Mouse (Mus musculus) MEL (cell line): ENCODE data around the gene Mavs. TPM values are rescaled to one million over a fixed set of nuclear protein-coding genes. Genes with fewer than 3 reads are reported as not detected.

ENCODE experiments used
- DNase-seq: peaks from one replicate; pipeline ENCODE4 v3.0.0; 2011; ENCODE audit warnings: low read depth, low spot score
- H3K27ac ChIP-seq: 2 replicates; pipeline ENCODE4 v1.5.1; 2012; ENCODE audit warnings: low read depth, mild to moderate bottlenecking, control low read depth, low read length, moderate library complexity; ENCODE audit not compliant: control insufficient read depth
- H3K27me3 ChIP-seq, 2 experiments: fragments of 150-350 bp in 1 of 2; sonication (generic) in 1 of 2; 2 replicates each; pipeline ENCODE4 v1.6.1; 2012; ENCODE audit warnings: low read length in 2 of 2, mild to moderate bottlenecking in 2 of 2, improper control_type of control experiment in 1 of 2, moderate library complexity in 1 of 2; ENCODE audit not compliant: insufficient read depth in 2 of 2, control insufficient read depth in 1 of 2
- H3K36me3 ChIP-seq, 2 experiments: 2 replicates each; pipeline ENCODE4 v1.6.1; 2012 to 2014; ENCODE audit warnings: low read length in 2 of 2, improper control_type of control experiment in 1 of 2, inconsistent platforms in 1 of 2, mild to moderate bottlenecking in 1 of 2; ENCODE audit not compliant: insufficient read depth in 2 of 2, control insufficient read depth in 1 of 2
- H3K4me1 ChIP-seq, 2 experiments: fragments of 150-350 bp in 1 of 2; sonication (generic) in 1 of 2; 2 replicates each; pipeline ENCODE4 v1.6.1; 2012; ENCODE audit warnings: low read length in 2 of 2, improper control_type of control experiment in 1 of 2, mild to moderate bottlenecking in 1 of 2; ENCODE audit not compliant: insufficient read depth in 2 of 2, control insufficient read depth in 1 of 2
- H3K4me3 ChIP-seq, 2 experiments: fragments of 150-350 bp in 1 of 2; sonication (generic) in 1 of 2; 2 replicates each; pipeline ENCODE4 v1.5.1; 2012; ENCODE audit warnings: low read depth in 2 of 2, low read length in 2 of 2, mild to moderate bottlenecking in 2 of 2, moderate library complexity in 2 of 2, control low read depth in 1 of 2, improper control_type of control experiment in 1 of 2; ENCODE audit not compliant: control insufficient read depth in 1 of 2, insufficient read depth in 1 of 2
- H3K79me2 ChIP-seq: 2 replicates; pipeline ENCODE4 v1.6.1; 2012; ENCODE audit warnings: mild to moderate bottlenecking, low read length, moderate library complexity; ENCODE audit not compliant: control insufficient read depth, poor library complexity, insufficient read depth
- H3K9ac ChIP-seq: 2 replicates; pipeline ENCODE4 v1.6.1; 2012; ENCODE audit warnings: low read depth, mild to moderate bottlenecking, control low read depth, low read length, moderate library complexity; ENCODE audit not compliant: control insufficient read depth, poor library complexity, severe bottlenecking
- H3K9me3 ChIP-seq: fragments of 150-350 bp; sonication (generic); replicated peaks from 2 replicates; pipeline ENCODE4 v1.6.1; 2012; ENCODE audit warnings: mild to moderate bottlenecking, low read length, improper control_type of control experiment, moderate library complexity; ENCODE audit not compliant: insufficient read depth
- BHLHE40 ChIP-seq: IDR thresholded peaks from 2 replicates; pipeline ENCODE4 v1.6.1; 2012; ENCODE audit warnings: low read depth, mild to moderate bottlenecking, inconsistent platforms, low read length, improper control_type of control experiment, borderline replicate concordance
- CHD2 ChIP-seq: IDR thresholded peaks from 2 replicates; pipeline ENCODE4 v1.6.1; 2011; ENCODE audit warnings: low read length, improper control_type of control experiment
- ELF1 ChIP-seq: IDR thresholded peaks from 2 replicates; pipeline ENCODE4 v1.6.1; 2014; ENCODE audit warnings: low read depth, mild to moderate bottlenecking, inconsistent platforms, low read length, improper control_type of control experiment, moderate library complexity
- EP300 ChIP-seq, 2 experiments: IDR thresholded peaks; 2 replicates each; pipeline ENCODE4 v1.6.1; 2011; ENCODE audit warnings: improper control_type of control experiment in 2 of 2, low read length in 2 of 2, low read depth in 1 of 2, mild to moderate bottlenecking in 1 of 2
- ETS1 ChIP-seq: IDR thresholded peaks from 2 replicates; pipeline ENCODE4 v1.6.1; 2012; ENCODE audit warnings: low read depth, mild to moderate bottlenecking, inconsistent platforms, low read length, improper control_type of control experiment, moderate library complexity
- GATA1 ChIP-seq: IDR thresholded peaks from 2 replicates; pipeline ENCODE4 v1.6.1; 2011; ENCODE audit warnings: low read depth, low read length, improper control_type of control experiment
- HCFC1 ChIP-seq: IDR thresholded peaks from 2 replicates; pipeline ENCODE4 v1.6.1; 2012; ENCODE audit warnings: low read depth, mild to moderate bottlenecking, inconsistent platforms, low read length, improper control_type of control experiment, moderate library complexity
- JUND ChIP-seq: IDR thresholded peaks from 2 replicates; pipeline ENCODE4 v1.6.1; 2011; ENCODE audit warnings: low read depth, mild to moderate bottlenecking, improper control_type of control experiment, low read length
- MAFK ChIP-seq: IDR thresholded peaks from 2 replicates; pipeline ENCODE4 v1.6.1; 2011; ENCODE audit warnings: low read depth, mild to moderate bottlenecking, low read length, improper control_type of control experiment, borderline replicate concordance
- MAZ ChIP-seq: IDR thresholded peaks from 2 replicates; pipeline ENCODE4 v1.6.1; 2012; ENCODE audit warnings: low read depth, mild to moderate bottlenecking, inconsistent platforms, low read length, improper control_type of control experiment
- MEF2A ChIP-seq: IDR thresholded peaks from 2 replicates; pipeline ENCODE4 v1.6.1; 2014; ENCODE audit warnings: low read depth, mild to moderate bottlenecking, inconsistent platforms, low read length, improper control_type of control experiment; ENCODE audit not compliant: poor library complexity, insufficient replicate concordance, severe bottlenecking; ENCODE audit errors: extremely low read depth
- MXI1 ChIP-seq: IDR thresholded peaks from 2 replicates; pipeline ENCODE4 v1.6.1; 2011; ENCODE audit warnings: mild to moderate bottlenecking, low read depth, low read length, improper control_type of control experiment
- MYB ChIP-seq: IDR thresholded peaks from 2 replicates; pipeline ENCODE4 v1.6.1; 2011; ENCODE audit warnings: mild to moderate bottlenecking, low read depth, low read length, improper control_type of control experiment
- MYC ChIP-seq: IDR thresholded peaks from 2 replicates; pipeline ENCODE4 v1.6.1; 2011; ENCODE audit warnings: low read depth, mild to moderate bottlenecking, low read length, improper control_type of control experiment, moderate library complexity
- NELFE ChIP-seq: IDR thresholded peaks from 2 replicates; pipeline ENCODE4 v1.6.1; 2011; ENCODE audit warnings: low read depth, low read length, improper control_type of control experiment
- POLR2AphosphoS2 ChIP-seq: IDR thresholded peaks from 2 replicates; pipeline ENCODE4 v1.6.1; 2011; ENCODE audit warnings: low read length, improper control_type of control experiment
- POLR2AphosphoS5 ChIP-seq: IDR thresholded peaks from 2 replicates; pipeline ENCODE4 v1.6.1; 2012; ENCODE audit warnings: low read depth, borderline replicate concordance, mild to moderate bottlenecking, inconsistent platforms, low read length, moderate library complexity, mixed read lengths
- RAD21 ChIP-seq: IDR thresholded peaks from 2 replicates; pipeline ENCODE4 v1.6.1; 2011; ENCODE audit warnings: mild to moderate bottlenecking, low read depth, low read length, improper control_type of control experiment
- RCOR1 ChIP-seq: IDR thresholded peaks from 2 replicates; pipeline ENCODE4 v1.6.1; 2012; ENCODE audit warnings: low read depth, mild to moderate bottlenecking, inconsistent platforms, low read length, improper control_type of control experiment
- SIN3A ChIP-seq: IDR thresholded peaks from 2 replicates; pipeline ENCODE4 v1.6.1; 2012; ENCODE audit warnings: low read length, improper control_type of control experiment, inconsistent platforms
- SMC3 ChIP-seq: IDR thresholded peaks from 2 replicates; pipeline ENCODE4 v1.6.1; 2011; ENCODE audit warnings: low read depth, low read length, improper control_type of control experiment
- TAL1 ChIP-seq: IDR thresholded peaks from 2 replicates; pipeline ENCODE4 v1.6.1; 2012; ENCODE audit warnings: mild to moderate bottlenecking, inconsistent platforms, low read length, moderate library complexity, mixed read lengths
- TBP ChIP-seq: IDR thresholded peaks from 2 replicates; pipeline ENCODE4 v1.8.0; 2011; ENCODE audit warnings: low read depth, low read length, improper control_type of control experiment
- TCF12 ChIP-seq: IDR thresholded peaks from 2 replicates; pipeline ENCODE4 v1.6.1; 2014; ENCODE audit warnings: low read depth, mild to moderate bottlenecking, inconsistent platforms, low read length, improper control_type of control experiment, moderate library complexity
- UBTF ChIP-seq: IDR thresholded peaks from 2 replicates; pipeline ENCODE4 v1.6.1; 2012; ENCODE audit warnings: low read depth, mild to moderate bottlenecking, inconsistent platforms, low read length, improper control_type of control experiment, moderate library complexity, borderline replicate concordance; ENCODE audit not compliant: insufficient read depth
- USF1 ChIP-seq: IDR thresholded peaks from 2 replicates; pipeline ENCODE4 v1.6.1; 2014; ENCODE audit warnings: low read depth, mild to moderate bottlenecking, inconsistent platforms, low read length, improper control_type of control experiment, moderate library complexity
- USF2 ChIP-seq, 2 experiments: IDR thresholded peaks; 2 replicates each; pipeline ENCODE4 v1.6.1; 2011 to 2012; ENCODE audit warnings: improper control_type of control experiment in 2 of 2, low read length in 2 of 2, borderline replicate concordance in 1 of 2, inconsistent platforms in 1 of 2, low read depth in 1 of 2, mild to moderate bottlenecking in 1 of 2; ENCODE audit not compliant: insufficient read depth in 1 of 2
- ZMIZ1 ChIP-seq: IDR thresholded peaks from 2 replicates; pipeline ENCODE4 v1.6.1; 2012; ENCODE audit warnings: low read depth, mild to moderate bottlenecking, inconsistent platforms, low read length, improper control_type of control experiment, moderate library complexity
- ZNF384 ChIP-seq: IDR thresholded peaks from 2 replicates; pipeline ENCODE4 v1.6.1; 2012; ENCODE audit warnings: low read depth, mild to moderate bottlenecking, inconsistent platforms, low read length, improper control_type of control experiment
- polyA plus RNA-seq, 2 experiments: library from polyadenylated mRNA; stranded (reverse) in 1 of 2; unstranded in 1 of 2; fragments of >175 nt in 1 of 2; fragments of >200 nt in 1 of 2; gene quantifications; 2 replicates each; pipeline versions ENCODE4 v1.2.1 to v1.2.4; 2012; ENCODE audit warnings: low replicate concordance in 2 of 2, low read depth in 1 of 2; ENCODE audit not compliant: insufficient read length in 2 of 2, insufficient read depth in 1 of 2, missing spikeins in 1 of 2
- total RNA-seq: library from RNA; depleted of rRNA; stranded (reverse); fragments of 300-350 nt; gene quantifications from 2 replicates; pipeline ENCODE4 v1.2.3, GENCODE M21; 2012

Mavs gene
- total and polyA plus RNA-seq, 3 experiments, result 21.3 to 32.1 TPM; not detected in 1

GRCm38 (mm10) chr2:131205521-131206182, 28.2 kb upstream of the Mavs start:
- TF ChIP-seq RAD21 (no peak), TAL1 (peak; percentile 98), JUND (no peak), MYC (no peak), ETS1 (peak; percentile 94), UBTF (no peak), USF1 (no peak), ZNF384 (peak; percentile 98), POLR2AphosphoS5 (no peak), MXI1 (peak; percentile 59; the same call in 1 of the 2 replicates), POLR2AphosphoS2 (no peak), HCFC1 (no peak), MEF2A (no peak), ZMIZ1 (peak; percentile 39; the same call in 1 of the 2 replicates), CHD2 (no peak), TBP (peak; percentile 51; the same call in 1 of the 2 replicates), USF2 (IDR thresholded peaks at IDR 0.05; ENCODE audit: borderline replicate concordance in 1 of 2, insufficient read depth in 1 of 2, low read depth in 1 of 2, low read length in 2 of 2) (no peak), SIN3A (peak; percentile 71), MAZ (peak; percentile 96), RCOR1 (peak; percentile 98), BHLHE40 (peak; percentile 45; the same call in 1 of the 2 replicates), GATA1 (peak; percentile 100), MYB (0 out of 2 replicates have a peak, but pooled peaks have one; percentile 36), ELF1 (no peak; the same call in 1 of the 2 replicates), MAFK (peak; percentile 75; the same call in 1 of the 2 replicates), NELFE (no peak), EP300 (IDR thresholded peaks at IDR 0.05; ENCODE audit: low read depth in 1 of 2, low read length in 2 of 2) (peak; percentile 98 to 99), TCF12 (peak; percentile 100), SMC3 (no peak)
- peaks cover 1% of the 10 kb centered on the region; the same call in 1 of the 2 replicates for H3K79me2 ChIP-seq
- peaks cover 7 to 53% of the 10 kb centered on the region in 2 experiments; a peak in 3 of 4 replicates for H3K4me1 ChIP-seq
- no peak overlapping the region for H3K4me3 ChIP-seq
- DNase-seq, result peak; percentile 93
- H3K9me3 ChIP-seq, result no peaks in the 10 kb centered on the region
- H3K36me3 ChIP-seq, result peaks cover 0 to 25% of the 10 kb centered on the region in 2 experiments; a peak in 2 of 4 replicates
- H3K27ac ChIP-seq, result peak overlapping the region; percentile 57
- H3K27me3 ChIP-seq, result no peaks in the 10 kb centered on the region
- H3K9ac ChIP-seq, result no peak overlapping the region
